Mouse (Mus musculus) kidney, postnatal 0 days (tissue): ENCODE measurements around the gene Irak1. TPM values are rescaled to one million over a fixed set of nuclear protein-coding genes. Genes with fewer than 3 reads are reported as not detected.

Experiments
- ATAC-seq: fragments of 200-750 bp; cut with Nextera tagmentation; replicated peaks from 2 replicates; pipeline ENCODE4 v1.8.0; 2017; ENCODE audit warnings: low read depth, moderate number of reproducible peaks, moderate TSS enrichment, moderate library complexity; ENCODE audit not compliant: low FRiP score
- DNase-seq: peaks from one replicate; pipeline ENCODE4 v3.0.0-alpha.2; 2016; ENCODE audit warnings: low spot score
- H3K27ac ChIP-seq: fragments of 300-500 bp; sonication (generic); 2 replicates; pipeline ENCODE4 v1.5.1; 2014; ENCODE audit warnings: mild to moderate bottlenecking
- H3K27me3 ChIP-seq: fragments of 300-500 bp; sonication (generic); 2 replicates; pipeline ENCODE4 v1.6.1; 2014; ENCODE audit warnings: low read length, mixed read lengths; ENCODE audit not compliant: insufficient read depth
- H3K36me3 ChIP-seq: fragments of 300-500 bp; sonication (generic); 2 replicates; pipeline ENCODE4 v1.6.1; 2014; ENCODE audit warnings: low read length, mixed read lengths; ENCODE audit not compliant: insufficient read depth
- H3K4me1 ChIP-seq: fragments of 300-500 bp; sonication (generic); replicated peaks from 2 replicates; pipeline ENCODE4 v1.6.1; 2014; ENCODE audit warnings: antibody characterized with exemption, low read length, mixed read lengths; ENCODE audit not compliant: insufficient read depth
- H3K4me2 ChIP-seq: fragments of 300-500 bp; sonication (generic); 2 replicates; pipeline ENCODE4 v1.6.1; 2014; ENCODE audit warnings: mild to moderate bottlenecking, low read length, moderate library complexity, mixed read lengths
- H3K4me3 ChIP-seq: fragments of 300-500 bp; sonication (generic); replicated peaks from 2 replicates; pipeline ENCODE4 v1.5.1; 2014; ENCODE audit warnings: low read depth, low read length
- H3K9ac ChIP-seq: fragments of 300-500 bp; sonication (generic); 2 replicates; pipeline ENCODE4 v1.6.1; 2014; ENCODE audit warnings: low read depth, low read length
- H3K9me3 ChIP-seq: fragments of 300-500 bp; sonication (generic); replicated peaks from 2 replicates; pipeline ENCODE4 v1.6.1; 2016; ENCODE audit warnings: low read length, inconsistent platforms, mixed read lengths
- CTCF ChIP-seq: IDR thresholded peaks from 2 replicates; pipeline ENCODE4 v1.5.1; 2016; ENCODE audit warnings: antibody characterized with exemption, low read depth, mild to moderate bottlenecking, moderate library complexity
- WGBS: fragments of 180-500 bp; shearing (Covaris S2); extraction: QIAGEN DNeasy Blood & Tissue Kit; methylation state at CpG from one replicate; pipeline ENCODE4 v1.1.7; 2014; 5-methylcytosine and 5-hydroxymethylcytosine counted together
- microRNA counts: library from miRNA; unstranded; fragments of <30 nt; microRNA quantifications from one replicate; lab custom pipeline; 2015
- microRNA-seq: library from miRNA; unstranded; fragments of <30 nt; microRNA quantifications from one replicate; pipeline ENCODE4, GENCODE M21; 2016
- polyA plus RNA-seq: library from polyadenylated mRNA; unstranded; fragments of >200 nt; fragmentation: Nextera tagmentation; extraction: Ambion mirVana; gene quantifications from 2 replicates; pipeline ENCODE4 v1.2.1, GENCODE M21; 2015

The Irak1 gene
- polyA plus RNA-seq, 1 experiment from 2014 or later = 49.2 TPM

GRCm38 (mm10) chrX:73969167-73969566, 54.6 kb downstream of the Irak1 start:
- H3K4me2 ChIP-seq = no peak overlapping the region
- no peak for DNase-seq
- H3K4me1 ChIP-seq = no peaks in the 10 kb centered on the region; the same call in 1 of the 2 replicates
- no peaks in the 10 kb centered on the region for H3K36me3 ChIP-seq
- no peaks in the 10 kb centered on the region for H3K27me3 ChIP-seq
- H3K9me3 ChIP-seq = no peaks in the 10 kb centered on the region
- no peak overlapping the region for H3K4me3 ChIP-seq
- H3K9ac ChIP-seq = no peak overlapping the region
- 89% methylated on average over 1 of the region's 1 CpGs for WGBS
- no peak for TF ChIP-seq CTCF
- no peak overlapping the region for H3K27ac ChIP-seq
- no peak for ATAC-seq

GRCm38 (mm10) chrX:73967177-73968075, 56.3 kb downstream of the Irak1 start:
- WGBS = 23% methylated on average over 60 of the region's 60 CpGs
- peak overlapping the region; percentile 97 for H3K27ac ChIP-seq

GRCm38 (mm10) chrX:73966248-73967176, 57.2 kb downstream of the Irak1 start, which contains the start of gene Hcfc1:
Hcfc1 (minus strand) TSS chrX:73966357.
- peak within 1 kb of the TSS; percentile 73 for H3K4me3 ChIP-seq
- WGBS = 23% methylated on average over 58 of the region's 58 CpGs
- TF ChIP-seq CTCF = no peak
- ATAC-seq (peak; percentile 80), DNase-seq (peak; percentile 89)
- peak within 1 kb of the TSS; percentile 97 for H3K27ac ChIP-seq
- H3K4me1 ChIP-seq = no peaks in the 10 kb centered on the region; the same call in 1 of the 2 replicates
- H3K36me3 ChIP-seq = no peaks in the 10 kb centered on the region
- peak within 1 kb of the TSS; percentile 63 for H3K4me2 ChIP-seq
- H3K27me3 ChIP-seq = no peaks in the 10 kb centered on the region
- peak within 1 kb of the TSS; percentile 80 for H3K9ac ChIP-seq
- H3K9me3 ChIP-seq = no peaks in the 10 kb centered on the region

More at GRCm38 (mm10) chrX:73967177-73968075, 56.3 kb downstream of the Irak1 start:
- ATAC-seq (peak; percentile 88), DNase-seq (peak; percentile 94)
- Histone ChIP-seq H3K4me1 (no peaks in the 10 kb centered on the region; the same call in 1 of the 2 replicates), H3K9me3 (no peaks in the 10 kb centered on the region), H3K27me3 (no peaks in the 10 kb centered on the region), H3K9ac (peak overlapping the region; percentile 80), H3K4me3 (peak overlapping the region; percentile 73), H3K4me2 (peak overlapping the region; percentile 63), H3K36me3 (no peaks in the 10 kb centered on the region)
- TF ChIP-seq CTCF = no peak

GRCm38 (mm10) chrX:73965307-73965706, 58.4 kb downstream of the Irak1 start:
- H3K4me2 ChIP-seq = peak overlapping the region; percentile 63
- WGBS = 24% methylated on average over 20 of the region's 20 CpGs
- H3K27ac ChIP-seq = peak overlapping the region; percentile 97; the same call in 1 of the 2 replicates
- H3K27me3 ChIP-seq = no peaks in the 10 kb centered on the region
- H3K4me3 ChIP-seq = peak overlapping the region; percentile 73
- no peak for ATAC-seq
- TF ChIP-seq CTCF = no peak
- peak overlapping the region; percentile 80 for H3K9ac ChIP-seq
- no peaks in the 10 kb centered on the region for H3K36me3 ChIP-seq
- H3K9me3 ChIP-seq = no peaks in the 10 kb centered on the region
- peak; percentile 24 for DNase-seq
- H3K4me1 ChIP-seq = no peaks in the 10 kb centered on the region; the same call in 1 of the 2 replicates

- DNase-seq (no peak), ATAC-seq (no peak)
- 36% methylated on average over 3 of the region's 3 CpGs for WGBS
Measured at GRCm38 (mm10) chrX:73964363-73964762, 59.4 kb downstream of the Irak1 start.

More at GRCm38 (mm10) chrX:73964363-73964762, 59.4 kb downstream of the Irak1 start:
- Histone ChIP-seq H3K4me2 (peak overlapping the region; percentile 63), H3K9me3 (no peaks in the 10 kb centered on the region), H3K27me3 (no peaks in the 10 kb centered on the region), H3K4me1 (no peaks in the 10 kb centered on the region; the same call in 1 of the 2 replicates), H3K36me3 (0 out of 2 replicates have a peak, but pooled peaks cover 2% of the 10 kb centered on the region), H3K4me3 (peak overlapping the region; percentile 73), H3K9ac (peak overlapping the region; percentile 50; the same call in 1 of the 2 replicates), H3K27ac (no peak overlapping the region)
- no peak for TF ChIP-seq CTCF

MicroRNA genes within 50 kb of the gene (microRNA counts, 519-probe panel; counts per million panel counts)
- 330 counts per million, percentile 68 among the panel's probes with 10 or more counts for microRNA mmu-miR-718 (lab: Ali Mortazavi, UCI)

Small RNA genes within 50 kb of the gene (microRNA-seq; reads per million reads assigned to microRNA genes)
- gene Mir5132 = 1.6 reads per million
- not detected for gene Mir718

Other genes with a start within 250 kb of the Irak1 start
- gene Srpk3, start 249.5 kb downstream of the Irak1 start, polyA plus RNA-seq = 2.4 TPM in 2 replicates
- 256 and 265 TPM in 2 replicates for gene Idh3g, start 237.0 kb downstream of the Irak1 start, polyA plus RNA-seq
- 260 and 283 TPM in 2 replicates for gene Ssr4, start 236.9 kb downstream of the Irak1 start, polyA plus RNA-seq
- gene Pdzd4, start 198.9 kb downstream of the Irak1 start, polyA plus RNA-seq = 0.37 and 0.48 TPM in 2 replicates
- gene Avpr2, start 131.8 kb downstream of the Irak1 start, polyA plus RNA-seq = 23.3 and 23.8 TPM in 2 replicates
- gene L1cam, start 127.8 kb downstream of the Irak1 start, polyA plus RNA-seq = 6.6 and 7.2 TPM in 2 replicates
- gene Arhgap4, start 102.0 kb downstream of the Irak1 start, polyA plus RNA-seq = 2.8 and 3.1 TPM in 2 replicates
- gene Naa10, start 102.0 kb downstream of the Irak1 start, polyA plus RNA-seq = 119 TPM in 2 replicates
- 83.0 and 85.6 TPM in 2 replicates for gene Renbp, start 93.1 kb downstream of the Irak1 start, polyA plus RNA-seq
- gene Hcfc1, start 57.6 kb downstream of the Irak1 start, polyA plus RNA-seq = 32.1 and 36.1 TPM in 2 replicates
- gene Opn1mw, start 103.5 kb upstream of the Irak1 start, polyA plus RNA-seq = not detected in 2 replicates
- gene Mecp2, start 111.4 kb upstream of the Irak1 start, polyA plus RNA-seq = 9.3 and 9.4 TPM in 2 replicates
- gene Tex28, start 143.9 kb upstream of the Irak1 start, polyA plus RNA-seq = not detected in 2 replicates
- gene Tktl1, start 153.3 kb upstream of the Irak1 start, polyA plus RNA-seq = not detected in 2 replicates
- 185 and 206 TPM in 2 replicates for gene Flna, start 225.9 kb upstream of the Irak1 start, polyA plus RNA-seq
- 19.1 and 20.2 TPM in 2 replicates for gene Emd, start 230.8 kb upstream of the Irak1 start, polyA plus RNA-seq
- gene Rpl10, start 246.9 kb upstream of the Irak1 start, polyA plus RNA-seq = 860 and 883 TPM in 2 replicates